Mouse (Mus musculus): ENCODE data around the gene Cggbp1. TPM values are rescaled to one million over a fixed set of nuclear protein-coding genes. Genes with fewer than 3 reads are reported as not detected.

The Cggbp1 gene
- total RNA-seq, 1 experiment from 2014 or later = 103 TPM

DNA sequence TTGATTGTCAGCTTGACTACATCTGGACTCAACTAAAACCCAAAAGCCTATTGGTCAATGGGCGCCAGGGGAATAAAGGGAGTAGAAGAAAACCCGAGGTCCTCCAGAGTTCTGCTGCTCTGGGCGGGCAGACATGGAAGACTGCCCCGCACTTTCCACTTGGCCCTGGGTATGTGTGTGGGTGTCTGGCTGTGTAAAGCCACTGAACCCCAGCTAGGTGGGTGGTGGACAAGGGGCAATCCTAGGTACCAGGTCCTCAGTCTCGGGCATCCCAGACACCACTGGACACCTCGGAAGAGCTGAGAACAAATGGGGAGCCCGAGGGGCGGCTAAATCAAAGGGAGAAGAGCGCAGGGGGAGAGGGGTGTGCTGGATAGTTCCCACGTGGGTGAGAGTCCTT lies 57.0 kb downstream of the Cggbp1 start:
- no peak for ATAC-seq (ENCODE audit: extremely low read depth, insufficient number of reproducible peaks, low FRiP score, poor library complexity, severe bottlenecking)

Other genes with a start within 250 kb of the Cggbp1 start
- gene Csnka2ip, start 249.6 kb upstream of the Cggbp1 start, total RNA-seq (2017) = not detected in 2 replicates
- gene 4930453N24Rik, start 80.8 kb upstream of the Cggbp1 start, total RNA-seq (2017) = 24.7 and 27.4 TPM in 2 replicates
- 19.4 and 21.5 TPM in 2 replicates for gene Zfp654, start 344 bp upstream of the Cggbp1 start, total RNA-seq (2017)

Data from neutrophil, adult 5-6 weeks (primary cell).